Mouse (Mus musculus): ENCODE data around the gene Zfp319. TPM values are rescaled to one million over a fixed set of nuclear protein-coding genes. Genes with fewer than 3 reads are reported as not detected.
A peak's percentile ranks its signal among the peaks of the same experiment; 100 is the strongest.

Gene Zfp319
- total and polyA plus RNA-seq, 2 experiments from 2014 or later: 10.5 to 18.3 TPM

DNA sequence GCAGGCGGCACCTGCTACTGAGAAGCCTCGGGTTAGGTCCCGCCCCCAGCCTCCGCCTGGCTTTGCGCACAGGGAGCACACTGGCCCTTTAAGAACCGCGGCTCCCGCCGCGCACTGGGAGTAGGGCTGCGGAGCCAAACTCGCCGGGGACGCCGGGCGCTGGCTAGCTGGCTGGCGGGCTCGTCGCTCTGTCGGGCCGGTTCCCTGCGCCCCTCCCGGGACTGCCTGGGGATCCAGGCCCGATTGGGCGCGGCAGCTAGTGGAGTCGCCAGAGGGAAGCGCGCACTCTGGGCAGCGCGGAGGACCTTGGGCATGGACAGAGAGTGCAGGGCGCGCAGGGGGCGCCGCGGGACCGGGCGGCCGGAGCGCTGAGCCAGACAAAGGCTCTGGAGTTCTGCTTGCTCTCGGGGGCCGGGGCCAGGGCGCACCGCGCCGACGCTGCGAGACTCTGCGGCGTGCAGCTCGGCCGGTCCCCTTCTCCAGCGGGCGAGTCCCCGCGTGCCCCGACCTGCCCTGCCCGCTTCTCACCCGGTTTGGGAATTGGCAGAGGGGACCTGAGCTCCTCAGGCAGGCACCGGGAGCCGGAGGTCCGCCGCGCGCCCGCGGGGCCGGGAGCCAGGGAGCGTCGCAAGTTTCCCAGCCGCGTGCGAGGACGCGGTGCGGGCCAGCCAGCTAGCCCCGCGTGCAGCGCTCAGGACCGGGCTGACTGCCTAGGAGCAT lies 20.6 kb upstream of the Zfp319 start, which contains the start of gene Mmp15:
Gene Mmp15, plus strand, starts transcription at position 118 of the 720 bp plus-strand sequence.
- under 1% methylated on average over 77 of the region's 80 CpGs for WGBS
- peaks cover 34% of the 10 kb centered on the region for H3K4me1 ChIP-seq (ENCODE audit: insufficient read depth, low read length)
- peak within 1 kb of the TSS; percentile 60 for H3K9ac ChIP-seq (replicated peaks; ENCODE audit: low read length)
- peak within 1 kb of the TSS; percentile 88 for H3K4me3 ChIP-seq (ENCODE audit: low read length)
- no peaks in the 10 kb centered on the region for H3K36me3 ChIP-seq (ENCODE audit: insufficient read depth, low read length)
- H3K9me3 ChIP-seq (ENCODE audit: low read length): no peaks in the 10 kb centered on the region
- ATAC-seq: peak; percentile 69
- peak; percentile 79 for DNase-seq (ENCODE audit: low spot score)
- peak within 1 kb of the TSS; percentile 86 for H3K4me2 ChIP-seq (ENCODE audit: low read depth, low read length)
- H3K27ac ChIP-seq: peak within 1 kb of the TSS; percentile 82
- no peaks in the 10 kb centered on the region for H3K27me3 ChIP-seq (ENCODE audit: insufficient read depth, low read length)
- no peak for TF ChIP-seq CTCF (IDR thresholded peaks at IDR 0.05; ENCODE audit: low read depth)

DNA sequence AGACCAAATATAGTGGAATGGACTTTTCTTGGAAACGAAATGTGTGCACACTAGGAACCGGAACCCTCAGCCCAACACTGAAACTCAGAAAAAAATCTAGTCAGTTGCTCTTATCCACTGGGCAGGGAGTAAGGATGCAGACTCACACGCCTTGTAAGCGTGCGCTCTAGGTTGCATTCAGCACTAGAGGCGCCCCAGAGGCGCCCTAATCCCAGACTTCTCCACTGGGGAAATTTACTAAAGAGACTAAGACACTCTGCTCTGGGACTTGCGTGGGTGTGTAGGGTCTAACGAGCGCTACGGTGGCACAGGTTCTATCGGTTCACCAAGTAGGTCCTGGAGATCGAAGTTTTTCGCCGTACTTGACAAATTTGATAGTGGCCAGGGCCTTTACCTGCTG lies 19.7 kb upstream of the Zfp319 start:
- TF ChIP-seq CTCF (IDR thresholded peaks at IDR 0.05; ENCODE audit: low read depth): peak; percentile 59
- Histone ChIP-seq H3K36me3 (ENCODE audit: insufficient read depth, low read length) (no peaks in the 10 kb centered on the region), H3K9me3 (ENCODE audit: low read length) (no peaks in the 10 kb centered on the region), H3K4me2 (ENCODE audit: low read depth, low read length) (peak overlapping the region; percentile 86), H3K9ac (replicated peaks; ENCODE audit: low read length) (peak overlapping the region; percentile 60; the same call in 1 of the 2 replicates), H3K4me3 (ENCODE audit: low read length) (peak overlapping the region; percentile 88), H3K27ac (peak overlapping the region; percentile 82; the same call in 1 of the 2 replicates), H3K4me1 (ENCODE audit: insufficient read depth, low read length) (peaks cover 34% of the 10 kb centered on the region), H3K27me3 (ENCODE audit: insufficient read depth, low read length) (no peaks in the 10 kb centered on the region)
- DNase-seq (ENCODE audit: low spot score) (peak; percentile 74), ATAC-seq (peak; percentile 52; the same call in 1 of the 2 replicates)
- WGBS: 4% methylated on average over 15 of the region's 15 CpGs

DNA sequence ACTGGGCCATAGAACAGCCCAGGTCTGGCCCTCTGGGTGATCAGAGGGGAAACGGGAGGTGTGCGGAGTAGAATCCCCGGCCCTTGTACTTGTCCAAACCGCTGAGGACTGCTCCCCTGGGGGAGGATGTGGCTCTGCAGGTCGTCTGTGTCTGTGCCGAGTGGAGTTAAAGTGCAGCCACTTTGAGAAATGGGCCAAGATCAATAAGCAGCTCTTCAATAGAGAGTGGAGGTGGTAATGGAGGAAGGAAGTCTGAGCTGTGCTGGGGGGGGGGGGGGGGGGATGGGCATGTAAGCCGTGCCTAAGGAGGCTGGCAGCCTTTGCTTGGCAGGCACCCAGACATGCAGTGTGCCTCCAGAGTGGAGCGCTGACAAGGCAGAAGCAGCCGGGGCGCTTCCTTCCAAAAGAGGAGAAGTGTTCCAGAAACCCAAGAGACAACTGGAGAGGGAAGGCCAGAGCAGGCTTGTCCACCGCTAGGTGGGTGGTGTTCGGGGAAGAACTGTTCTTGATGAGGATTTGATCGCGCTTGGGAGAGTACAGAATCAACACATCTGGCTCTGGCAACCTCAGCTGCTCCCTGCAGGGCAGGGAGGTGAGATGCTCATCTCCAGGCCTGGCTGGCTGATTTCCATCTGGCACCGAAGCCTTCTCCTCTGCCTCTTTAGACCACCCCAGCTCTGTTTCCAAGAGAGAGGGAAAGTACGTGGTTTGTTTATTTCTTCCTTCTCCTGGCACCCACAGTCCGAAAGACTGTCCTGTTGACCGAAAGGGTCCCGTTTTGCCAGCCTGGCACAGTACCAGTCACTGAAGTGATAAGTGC lies 17.3 kb upstream of the Zfp319 start:
- 23% methylated on average over 19 of the region's 19 CpGs for WGBS
- H3K4me1 ChIP-seq (ENCODE audit: insufficient read depth, low read length): peaks cover 22% of the 10 kb centered on the region
- H3K4me2 ChIP-seq (ENCODE audit: low read depth, low read length): peak overlapping the region; percentile 33
- H3K27me3 ChIP-seq (ENCODE audit: insufficient read depth, low read length): no peaks in the 10 kb centered on the region
- no peak overlapping the region for H3K4me3 ChIP-seq (ENCODE audit: low read length)
- DNase-seq (ENCODE audit: low spot score) (peak; percentile 89), ATAC-seq (peak; percentile 36; the same call in 1 of the 2 replicates)
- H3K9ac ChIP-seq (replicated peaks; ENCODE audit: low read length): no peak overlapping the region
- peaks cover 3% of the 10 kb centered on the region; the same call in 1 of the 2 replicates for H3K36me3 ChIP-seq (ENCODE audit: insufficient read depth, low read length)
- H3K27ac ChIP-seq: peak overlapping the region; percentile 49
- no peaks in the 10 kb centered on the region for H3K9me3 ChIP-seq (ENCODE audit: low read length)
- TF ChIP-seq CTCF (IDR thresholded peaks at IDR 0.05; ENCODE audit: low read depth): peak; percentile 35; the same call in 1 of the 2 replicates

DNA sequence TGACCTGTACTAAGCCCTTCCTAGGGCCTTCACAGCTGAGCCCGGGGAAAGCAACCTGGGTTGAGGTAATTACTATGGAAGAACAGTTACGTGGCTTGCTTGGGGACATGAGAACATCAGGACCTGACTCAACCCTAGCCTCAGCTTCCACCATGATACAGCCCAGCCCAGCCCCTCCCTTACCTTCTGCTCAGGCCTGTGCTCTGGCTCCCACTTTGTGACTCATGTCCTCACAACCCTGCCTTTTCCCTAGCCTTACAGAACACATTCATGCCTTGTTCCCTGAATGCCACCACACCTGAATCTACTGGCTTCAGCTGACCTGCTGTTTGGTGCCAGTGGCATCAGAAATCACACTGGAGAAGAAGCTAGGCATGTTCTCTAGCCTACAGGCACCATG lies 16.6 kb upstream of the Zfp319 start:
- H3K9me3 ChIP-seq (ENCODE audit: low read length): no peaks in the 10 kb centered on the region
- no peaks in the 10 kb centered on the region for H3K27me3 ChIP-seq (ENCODE audit: insufficient read depth, low read length)
- peaks cover 22% of the 10 kb centered on the region for H3K4me1 ChIP-seq (ENCODE audit: insufficient read depth, low read length)
- no peak overlapping the region for H3K4me2 ChIP-seq (ENCODE audit: low read depth, low read length)
- ATAC-seq (no peak), DNase-seq (ENCODE audit: low spot score) (peak; percentile 8)
- 85% methylated on average over 2 of the region's 2 CpGs for WGBS
- H3K9ac ChIP-seq (replicated peaks; ENCODE audit: low read length): no peak overlapping the region
- peak overlapping the region; percentile 49 for H3K27ac ChIP-seq
- no peak for TF ChIP-seq CTCF (IDR thresholded peaks at IDR 0.05; ENCODE audit: low read depth)
- H3K36me3 ChIP-seq (ENCODE audit: insufficient read depth, low read length): peaks cover 9% of the 10 kb centered on the region; the same call in 1 of the 2 replicates
- H3K4me3 ChIP-seq (ENCODE audit: low read length): no peak overlapping the region

DNA sequence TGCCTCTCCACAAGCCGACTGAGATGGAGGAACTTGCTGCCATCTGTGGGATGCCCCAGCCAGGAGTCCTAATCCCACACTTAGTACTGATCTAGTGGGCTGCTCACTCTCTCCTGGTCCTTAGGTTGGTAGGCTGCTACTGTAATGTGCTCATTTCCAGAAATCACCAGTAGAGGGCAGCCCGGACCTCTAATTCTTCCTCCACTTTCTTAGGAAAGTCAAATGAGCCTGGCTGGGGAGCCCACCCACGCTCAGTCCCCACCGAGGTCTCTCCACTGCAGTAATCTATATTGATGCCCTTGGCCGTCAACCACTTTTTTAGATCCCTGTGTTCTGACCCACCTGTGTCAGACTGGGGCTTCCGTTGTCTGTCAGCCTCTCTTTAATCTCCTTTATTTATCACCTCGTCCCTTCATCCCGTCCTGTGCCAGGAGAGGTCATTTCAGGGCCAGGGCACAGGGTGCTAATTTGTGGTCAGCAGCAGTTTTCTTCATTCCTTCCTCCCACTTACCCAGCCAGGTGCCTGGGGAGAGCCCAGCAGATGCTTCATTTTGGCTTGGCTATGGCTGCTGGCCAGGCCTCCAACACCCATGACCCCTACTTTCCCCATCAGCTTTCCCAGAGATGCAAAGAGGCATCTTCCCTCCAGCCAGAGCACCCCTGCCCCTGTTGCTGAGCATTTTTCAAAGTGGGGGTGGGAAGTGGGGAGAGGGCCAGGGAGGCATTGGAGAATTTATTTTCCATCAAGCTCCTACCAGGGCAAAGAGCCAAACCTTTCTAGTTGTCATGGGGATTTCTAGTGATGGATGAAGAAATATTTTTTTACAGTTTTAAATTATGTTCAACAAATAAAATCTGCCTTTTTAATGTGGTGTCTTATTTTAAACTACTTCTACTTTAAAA lies 15.1 kb upstream of the Zfp319 start:
- H3K36me3 ChIP-seq (ENCODE audit: insufficient read depth, low read length): peaks cover 16% of the 10 kb centered on the region; the same call in 1 of the 2 replicates
- no peak overlapping the region for H3K4me2 ChIP-seq (ENCODE audit: low read depth, low read length)
- H3K9ac ChIP-seq (replicated peaks; ENCODE audit: low read length): no peak overlapping the region
- 21% methylated on average over 8 of the region's 8 CpGs for WGBS
- peak; percentile 86 for TF ChIP-seq CTCF (IDR thresholded peaks at IDR 0.05; ENCODE audit: low read depth)
- no peaks in the 10 kb centered on the region for H3K9me3 ChIP-seq (ENCODE audit: low read length)
- peak; percentile 92 for DNase-seq (ENCODE audit: low spot score)
- no peaks in the 10 kb centered on the region for H3K27me3 ChIP-seq (ENCODE audit: insufficient read depth, low read length)
- H3K4me1 ChIP-seq (ENCODE audit: insufficient read depth, low read length): peaks cover 21% of the 10 kb centered on the region
- ATAC-seq: peak; percentile 61
- no peak overlapping the region for H3K27ac ChIP-seq
- H3K4me3 ChIP-seq (ENCODE audit: low read length): no peak overlapping the region

DNA sequence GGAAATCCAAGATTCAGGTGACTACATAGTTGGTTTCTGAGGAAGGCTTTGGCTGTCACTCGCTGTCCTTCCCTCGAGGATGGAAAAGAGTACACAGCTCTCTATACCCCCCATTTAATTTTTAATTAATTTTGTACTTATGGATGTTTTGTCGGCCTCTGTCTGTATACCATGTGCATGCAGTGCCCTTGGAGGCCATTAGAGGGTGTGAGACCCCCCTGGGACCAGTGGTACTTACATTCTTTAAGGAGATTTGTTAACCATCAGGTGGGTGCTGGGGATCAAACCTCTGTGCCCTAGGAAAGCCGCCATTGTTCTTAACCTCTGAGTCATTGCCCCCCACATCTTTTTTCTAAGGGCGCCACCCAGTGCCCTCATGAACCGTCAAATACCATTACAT lies 12.9 kb upstream of the Zfp319 start:
- peak; percentile 43 for TF ChIP-seq CTCF (IDR thresholded peaks at IDR 0.05; ENCODE audit: low read depth)
- H3K4me2 ChIP-seq (ENCODE audit: low read depth, low read length): no peak overlapping the region
- H3K27ac ChIP-seq: no peak overlapping the region
- 79% methylated on average over 6 of the region's 6 CpGs for WGBS
- H3K4me3 ChIP-seq (ENCODE audit: low read length): no peak overlapping the region
- no peak for DNase-seq (ENCODE audit: low spot score)
- no peaks in the 10 kb centered on the region for H3K9me3 ChIP-seq (ENCODE audit: low read length)
- no peak for ATAC-seq
- no peak overlapping the region for H3K9ac ChIP-seq (replicated peaks; ENCODE audit: low read length)
- H3K4me1 ChIP-seq (ENCODE audit: insufficient read depth, low read length): peaks cover 15% of the 10 kb centered on the region; the same call in 1 of the 2 replicates
- peaks cover 34% of the 10 kb centered on the region; the same call in 1 of the 2 replicates for H3K36me3 ChIP-seq (ENCODE audit: insufficient read depth, low read length)
- no peaks in the 10 kb centered on the region for H3K27me3 ChIP-seq (ENCODE audit: insufficient read depth, low read length)

Data from hindbrain, postnatal 0 days (tissue).